Mouse (Mus musculus) v-Abl transformed pro-B cells (cell line): ENCODE results near the gene Mrpl17.
"Not testable (repeated sequence)": the region's sequence is repeated elsewhere in the genome, so short reads cannot be mapped to it uniquely, and the experiment has no call there.

Source experiments
- in situ Hi-C, 2 experiments: fragments of 400-800 bp; cut with MboI; formaldehyde crosslinking; loops; one replicate each; pipeline ENCODE4 v1.15.1; 2025; ENCODE audit not compliant: unreplicated experiment in 2 of 2

Mrpl17 gene

DNA sequence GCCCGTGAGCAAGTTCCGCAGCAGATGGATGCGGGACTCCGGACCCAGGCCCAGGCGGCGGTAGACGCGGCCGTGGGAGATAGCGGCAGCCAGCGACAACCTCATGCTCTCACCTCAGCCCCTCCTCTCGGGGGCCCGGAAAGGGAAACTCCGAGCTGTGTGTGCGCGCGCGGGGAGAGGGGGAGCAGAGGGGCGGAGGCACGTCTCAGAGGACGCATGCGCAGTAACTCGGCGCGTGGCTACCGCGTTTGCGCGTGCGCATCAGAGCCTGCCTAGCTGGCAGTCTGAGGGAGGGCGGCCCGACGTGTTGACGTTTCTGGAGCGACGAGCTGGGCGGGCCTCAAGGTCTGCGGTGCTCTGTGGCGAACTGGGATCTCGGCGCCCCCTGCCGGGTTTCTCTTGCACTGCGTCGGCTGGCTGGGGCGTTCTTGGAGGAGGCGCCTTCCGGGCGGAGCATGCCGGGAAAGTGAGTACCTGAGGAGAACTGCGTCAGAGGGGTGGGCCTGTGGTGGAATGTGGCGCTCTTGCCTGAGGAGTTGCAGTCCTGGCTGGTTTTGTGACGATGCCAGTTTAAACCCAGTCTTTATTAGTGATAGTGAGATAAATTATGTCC, at the start of gene Mrpl17:
Gene Mrpl17 (minus strand): TSS at position 223 of the 613 bp plus-strand sequence.
- in situ Hi-C loops = loop anchor here (5.0 to 25.0 kb wide), 5 partner anchors 84 to 406 kb away; partner anchors contain the start of genes Cnga4 (in 1 of the 2), Fam160a2 (in 1 of the 2), Smpd1 (in 1 of the 2) and Trim3 (in 1 of the 2)

DNA sequence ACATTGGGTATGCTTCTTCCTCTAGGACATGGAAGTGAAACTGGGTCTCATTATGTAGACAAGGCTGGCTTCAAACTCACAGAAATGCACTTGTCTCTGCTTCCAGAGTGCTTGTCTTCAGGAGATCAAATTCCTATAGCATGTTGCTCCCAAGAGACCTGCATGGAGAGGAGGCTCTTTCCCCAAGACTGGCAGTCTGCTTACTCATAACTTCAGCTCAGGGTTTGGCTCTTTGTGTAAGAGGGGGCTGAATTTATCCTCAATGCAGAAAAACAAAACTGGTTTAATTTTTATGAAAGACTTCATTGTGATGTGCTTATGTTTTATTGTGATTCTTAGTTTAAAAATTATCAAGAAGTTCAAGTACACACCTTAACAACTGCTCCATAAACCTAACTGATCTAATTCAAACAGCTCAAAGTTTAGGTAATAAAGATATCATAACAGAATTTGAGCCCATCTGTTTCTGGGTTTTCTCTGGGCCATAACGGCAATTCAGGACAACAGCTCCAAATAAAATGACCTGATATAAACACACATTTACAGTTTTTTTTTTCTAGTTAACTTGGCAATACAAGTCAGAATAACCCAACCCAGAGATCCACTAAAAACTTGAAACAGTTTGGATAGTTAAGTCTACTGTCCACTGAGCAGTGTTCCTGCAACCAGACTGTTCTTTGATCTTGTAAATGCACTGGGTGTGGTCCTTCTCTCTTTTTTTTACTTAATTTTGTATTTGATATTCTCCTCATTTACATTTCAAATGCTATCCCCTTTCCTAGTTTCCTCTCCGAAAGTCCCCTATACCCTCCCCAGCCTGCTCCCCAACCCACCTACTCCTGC, 45.0 kb upstream of the Mrpl17 start:
- in situ Hi-C loops = not testable (repeated sequence)

DNA sequence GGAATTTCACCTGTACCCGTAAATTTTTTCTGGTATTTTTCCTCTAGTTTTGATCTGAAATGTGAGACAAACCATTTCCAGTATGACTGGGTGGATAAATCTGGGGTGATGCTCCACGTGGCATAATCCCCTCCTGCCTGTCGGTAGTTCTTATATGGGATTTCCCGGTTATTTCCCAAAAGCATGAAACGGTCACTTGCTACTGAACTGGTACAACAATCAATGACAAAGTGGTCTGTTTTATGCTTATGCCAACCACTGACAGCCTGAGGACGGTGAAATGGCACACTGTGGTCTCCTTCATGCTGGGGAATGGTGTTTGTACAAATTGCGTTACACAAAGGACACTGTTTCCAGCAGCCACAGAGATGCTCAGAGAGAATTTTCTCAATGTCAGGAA, 13.4 kb upstream of the Mrpl17 start:
- in situ Hi-C loops = loop anchor here (5.0 to 25.0 kb wide), 2 partner anchors 287 to 1223 kb away; no protein-coding TSS in a partner anchor

DNA sequence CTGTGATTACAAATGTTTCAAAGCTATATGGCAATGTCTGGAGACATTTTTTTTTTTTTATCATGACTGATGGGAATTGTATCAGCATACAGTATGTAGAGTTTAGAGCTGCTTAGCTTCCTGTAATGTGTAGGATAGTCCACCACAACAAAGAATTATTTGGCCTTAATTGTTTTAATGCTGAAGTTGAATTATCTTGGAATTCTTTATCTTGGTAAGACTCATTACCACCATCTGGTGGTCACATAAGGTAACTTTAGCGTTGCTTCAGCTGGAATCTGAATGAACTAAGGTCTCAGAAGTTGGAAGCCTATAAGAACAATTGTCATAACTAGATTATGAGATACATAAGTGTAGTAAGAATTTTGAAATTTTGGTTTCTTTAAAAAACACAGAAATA, 7.6 kb upstream of the Mrpl17 start:
- in situ Hi-C loops = loop anchor here (5.0 to 25.0 kb wide), 4 partner anchors 184 to 1229 kb away; partner anchors contain the start of genes Cnga4 (in 1 of the 2), Fam160a2 (in 1 of the 2) and Trim3 (in 1 of the 2)

DNA sequence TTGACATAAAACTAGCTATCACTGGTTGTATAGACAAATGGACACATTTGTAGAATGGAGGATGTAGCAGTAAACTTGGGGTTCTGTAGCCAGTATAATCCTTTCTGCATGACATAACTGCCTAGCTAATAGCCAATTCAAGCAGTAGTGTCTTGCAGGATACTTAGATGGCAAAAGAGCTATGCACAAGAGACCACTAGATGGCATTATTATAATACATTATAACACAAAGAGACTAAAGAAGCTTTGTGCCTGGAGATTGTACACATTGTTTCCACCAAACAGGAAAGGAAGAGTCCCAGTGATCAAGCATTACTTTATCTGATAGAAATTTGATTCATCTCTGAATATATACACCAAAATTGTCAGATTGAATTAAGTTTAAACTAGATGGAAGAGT, 5.8 kb upstream of the Mrpl17 start:
- in situ Hi-C loops = loop anchor here (5.0 to 25.0 kb wide), 4 partner anchors 182 to 1231 kb away; partner anchors contain the start of genes Cnga4 (in 1 of the 2), Fam160a2 (in 1 of the 2) and Trim3 (in 1 of the 2)

DNA sequence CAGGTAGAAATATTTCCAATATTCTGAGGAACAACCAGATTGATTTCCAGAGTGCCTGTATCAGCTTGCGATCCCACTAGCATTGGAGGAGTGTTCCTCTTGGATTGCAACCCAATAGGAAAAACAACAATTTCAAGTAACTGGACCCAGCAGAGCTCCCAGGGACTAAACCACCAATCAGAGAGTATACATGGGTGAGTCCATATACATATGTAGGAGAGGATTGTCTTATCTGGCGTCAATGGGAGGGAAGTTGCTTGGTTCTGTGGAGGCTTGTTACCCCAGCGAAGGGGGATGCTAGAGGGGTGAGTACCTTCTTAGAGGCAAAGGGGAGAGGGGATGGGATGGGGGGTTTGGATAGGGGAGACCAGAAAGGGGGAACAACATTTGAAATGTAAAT, 2.4 kb upstream of the Mrpl17 start:
- in situ Hi-C loops = loop anchor here (5.0 to 25.0 kb wide), 5 partner anchors 86 to 409 kb away; partner anchors contain the start of genes Cnga4 (in 1 of the 2), Fam160a2 (in 1 of the 2), Smpd1 (in 1 of the 2) and Trim3 (in 1 of the 2)

DNA sequence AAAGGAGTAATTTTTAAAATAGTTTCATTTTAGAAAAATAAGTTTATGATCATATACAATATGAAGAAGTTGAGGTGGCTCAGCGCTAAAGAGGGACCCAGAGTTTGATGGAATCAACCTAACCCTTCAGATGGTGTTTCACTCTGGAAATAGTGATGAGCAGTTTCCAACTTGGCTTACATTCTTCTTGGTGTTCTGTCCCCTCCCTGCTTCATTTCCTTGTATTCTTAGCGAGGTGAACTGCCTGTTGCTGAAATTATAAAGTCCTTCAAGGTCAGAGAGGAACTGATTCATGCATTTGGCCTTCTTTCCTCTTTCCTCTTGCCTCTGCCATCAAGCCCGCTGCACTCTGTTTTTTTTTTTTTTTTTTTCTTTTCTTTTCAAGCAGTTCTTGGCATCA, 1.7 kb upstream of the Mrpl17 start:
- in situ Hi-C loops = loop anchor here (5.0 to 25.0 kb wide), 5 partner anchors 85 to 408 kb away; partner anchors contain the start of genes Cnga4 (in 1 of the 2), Fam160a2 (in 1 of the 2), Smpd1 (in 1 of the 2) and Trim3 (in 1 of the 2)

DNA sequence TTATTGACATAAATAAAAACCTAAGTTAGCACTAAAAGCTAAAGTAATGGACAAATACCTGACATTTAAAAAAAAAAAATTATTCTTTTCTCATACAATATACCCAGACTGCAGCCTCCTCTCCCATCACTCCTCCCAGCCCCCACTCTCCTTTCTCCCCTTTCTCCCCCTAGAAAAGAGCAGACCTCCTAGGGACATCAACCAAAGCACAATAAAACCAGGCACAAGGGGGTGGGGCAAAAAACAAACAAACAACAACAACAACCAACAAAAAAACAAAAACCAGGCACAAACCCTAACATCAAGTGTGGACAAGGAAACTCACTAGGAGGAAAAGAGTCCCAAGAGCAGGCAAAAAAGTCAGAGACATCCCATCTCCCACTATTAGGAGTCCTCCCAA, 617 bp upstream of the Mrpl17 start:
- in situ Hi-C loops = loop anchor here (5.0 to 25.0 kb wide), 5 partner anchors 84 to 407 kb away; partner anchors contain the start of genes Cnga4 (in 1 of the 2), Fam160a2 (in 1 of the 2), Smpd1 (in 1 of the 2) and Trim3 (in 1 of the 2)

DNA sequence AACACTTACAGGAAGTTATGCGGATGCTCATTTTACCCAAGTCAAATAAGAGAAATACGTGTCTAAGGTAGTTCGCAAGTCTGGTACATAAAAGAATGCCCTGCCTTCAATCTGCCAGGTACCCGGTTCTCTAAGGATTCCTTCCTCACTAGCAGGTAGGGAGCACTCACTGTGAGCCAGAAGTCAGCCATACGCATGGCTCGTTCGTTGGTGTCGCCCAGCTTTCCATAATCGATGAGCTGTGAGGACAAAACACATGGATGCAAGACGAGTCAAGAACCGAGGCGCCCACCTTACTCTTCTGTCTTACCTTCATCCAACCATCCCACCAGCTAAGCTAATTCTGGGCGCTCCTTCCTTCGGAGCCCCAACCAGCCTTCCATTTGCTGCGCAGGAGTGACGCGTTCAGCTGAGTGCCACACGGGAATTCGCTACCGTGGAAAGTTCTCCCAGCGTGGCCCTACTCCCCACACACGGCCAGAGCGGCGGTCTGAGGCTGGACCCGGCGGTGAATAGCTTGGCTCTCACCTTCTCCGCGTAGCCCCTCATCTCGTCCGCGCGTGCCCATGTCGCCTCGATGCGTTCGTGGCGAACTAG, 521 bp downstream of the Mrpl17 start:
- in situ Hi-C loops = loop anchor here (5.0 to 25.0 kb wide), 5 partner anchors 83 to 406 kb away; partner anchors contain the start of genes Cnga4 (in 1 of the 2), Fam160a2 (in 1 of the 2), Smpd1 (in 1 of the 2) and Trim3 (in 1 of the 2)

DNA sequence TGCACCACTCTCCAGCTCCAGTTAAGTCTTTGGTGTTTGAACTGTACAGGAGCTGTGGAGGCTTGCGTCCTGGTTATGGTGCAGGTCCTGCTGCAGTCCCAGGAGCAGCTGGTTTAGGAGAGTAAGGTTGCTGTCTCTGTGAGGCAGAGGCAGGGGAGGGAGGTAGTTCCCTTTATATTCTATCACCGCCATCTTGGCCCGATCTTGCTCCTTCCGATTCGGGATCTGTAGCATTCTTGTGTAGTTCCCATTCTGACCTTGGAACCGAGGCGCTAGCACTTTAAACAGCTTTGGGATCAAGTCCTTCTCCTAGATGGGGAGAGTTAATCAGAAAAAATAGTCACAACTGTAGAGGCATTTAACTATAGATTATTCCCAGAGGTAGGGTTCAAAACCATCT, 1.1 kb downstream of the Mrpl17 start:
- in situ Hi-C loops = loop anchor here (5.0 to 25.0 kb wide), 6 partner anchors 83 to 405 kb away; partner anchors contain the start of genes Arfip2 (in 1 of the 2), Cnga4 (in 1 of the 2), Fam160a2 (in 1 of the 2) and Gm45799 (in 1 of the 2)

DNA sequence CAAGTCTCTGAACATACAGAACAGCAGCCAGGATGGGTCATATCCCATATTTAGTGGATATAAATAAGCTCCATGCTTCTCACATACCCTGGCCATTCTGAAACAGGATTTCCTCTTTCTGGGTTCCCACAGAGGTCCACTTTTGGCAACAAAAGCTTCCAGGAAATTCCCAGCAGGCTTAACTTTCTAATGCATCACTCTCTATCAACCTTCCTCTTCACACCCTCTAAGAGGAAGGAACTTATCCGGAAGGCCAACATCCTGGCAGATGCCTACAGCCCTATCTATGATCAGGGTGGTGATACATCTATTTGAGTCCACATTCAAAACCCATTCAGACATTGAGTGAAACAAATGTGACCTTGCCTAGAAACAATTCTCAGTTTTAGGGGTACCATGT, 2.5 kb downstream of the Mrpl17 start:
- in situ Hi-C loops = loop anchor here in 1 of 2 experiments (5.0 to 25.0 kb wide), 2 partner anchors 166 to 271 kb away; partner anchors contain the start of genes Arfip2, Gm45799 and Timm10b

DNA sequence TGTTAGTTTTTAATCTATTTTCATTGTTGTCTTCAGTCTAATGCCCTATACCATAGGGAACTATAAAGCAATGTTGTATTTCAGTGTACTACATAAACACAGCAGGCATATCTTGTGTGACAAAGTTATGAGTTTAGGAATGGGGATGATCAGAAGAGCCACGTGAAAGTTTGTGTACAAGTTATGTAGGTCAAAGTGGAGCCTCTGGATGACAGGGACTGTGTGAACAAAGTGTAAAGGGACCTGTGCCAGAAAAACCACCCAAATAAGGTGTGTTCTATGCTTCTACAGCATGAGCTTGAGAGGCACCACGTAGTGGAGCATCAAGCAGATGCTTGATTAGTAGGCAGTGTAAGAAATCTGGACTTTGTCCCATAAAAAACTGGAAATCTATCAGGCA, 4.2 kb downstream of the Mrpl17 start:
- in situ Hi-C loops = loop anchor here in 1 of 2 experiments (5.0 to 25.0 kb wide), 2 partner anchors 164 to 269 kb away; partner anchors contain the start of genes Arfip2, Gm45799 and Timm10b

DNA sequence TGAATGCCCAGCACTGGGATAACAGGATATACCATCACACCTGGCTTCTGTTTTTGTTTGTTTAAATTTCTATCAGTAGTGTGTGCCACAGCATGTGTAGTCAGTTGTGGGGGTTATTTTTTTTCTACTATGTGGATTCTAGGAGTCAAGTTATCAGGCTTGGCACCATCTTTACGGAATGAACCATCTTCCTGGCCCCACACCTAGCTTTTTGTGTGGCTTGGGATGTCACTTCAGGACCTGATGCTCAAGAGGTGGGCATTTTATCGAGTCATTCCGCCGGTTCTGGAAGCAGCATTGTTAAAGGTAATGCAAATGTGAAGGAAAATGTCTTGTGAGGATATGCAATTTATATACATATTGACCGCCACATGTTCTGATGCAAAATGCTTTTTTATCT, 4.8 kb downstream of the Mrpl17 start:
- in situ Hi-C loops = loop anchor here in 1 of 2 experiments (5.0 to 25.0 kb wide), 2 partner anchors 164 to 269 kb away; partner anchors contain the start of genes Arfip2, Gm45799 and Timm10b

DNA sequence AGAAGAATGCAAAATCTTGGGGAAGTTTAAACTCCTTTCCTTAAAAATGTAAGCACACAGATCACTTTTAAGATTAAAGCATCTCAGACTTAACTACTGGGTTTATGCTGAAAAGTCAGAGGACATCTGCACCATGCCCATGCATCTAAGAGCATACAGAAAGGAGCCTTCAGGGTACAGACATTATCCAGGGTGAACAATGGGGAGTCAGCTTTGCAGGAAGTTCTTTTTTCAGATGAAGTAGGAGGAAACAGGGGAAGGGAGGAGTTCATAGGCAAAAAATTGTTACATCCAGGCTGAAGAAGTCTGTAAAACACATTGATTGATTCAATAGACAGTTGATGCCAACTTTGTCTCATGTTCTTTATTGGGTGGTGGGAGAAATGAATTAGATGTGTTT, 7.5 kb downstream of the Mrpl17 start:
- in situ Hi-C loops = loop anchor here in 1 of 2 experiments (25.0 kb wide), 1 partner anchor 266 kb away; no protein-coding TSS in a partner anchor

DNA sequence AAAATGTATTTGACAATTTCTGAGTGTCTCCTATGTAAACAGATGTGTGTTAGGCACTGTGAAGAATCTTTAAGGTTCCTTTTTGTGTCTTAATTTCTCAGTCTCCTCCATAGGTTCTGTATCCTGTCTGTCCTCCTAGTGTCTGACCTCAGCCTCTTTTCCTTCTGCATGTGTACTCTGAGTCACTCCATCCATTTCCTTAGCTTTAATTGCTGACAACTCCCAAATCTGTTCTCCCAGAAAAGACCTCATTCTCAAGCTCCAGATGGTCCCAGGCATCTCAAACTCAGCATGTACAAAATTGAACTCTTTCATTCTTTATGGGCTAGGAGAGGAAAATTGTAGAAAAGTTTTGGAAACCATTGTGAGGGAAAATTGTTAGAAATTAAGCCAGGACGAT, 8.1 kb downstream of the Mrpl17 start:
- in situ Hi-C loops = loop anchor here in 1 of 2 experiments (25.0 kb wide), 1 partner anchor 265 kb away; no protein-coding TSS in a partner anchor

DNA sequence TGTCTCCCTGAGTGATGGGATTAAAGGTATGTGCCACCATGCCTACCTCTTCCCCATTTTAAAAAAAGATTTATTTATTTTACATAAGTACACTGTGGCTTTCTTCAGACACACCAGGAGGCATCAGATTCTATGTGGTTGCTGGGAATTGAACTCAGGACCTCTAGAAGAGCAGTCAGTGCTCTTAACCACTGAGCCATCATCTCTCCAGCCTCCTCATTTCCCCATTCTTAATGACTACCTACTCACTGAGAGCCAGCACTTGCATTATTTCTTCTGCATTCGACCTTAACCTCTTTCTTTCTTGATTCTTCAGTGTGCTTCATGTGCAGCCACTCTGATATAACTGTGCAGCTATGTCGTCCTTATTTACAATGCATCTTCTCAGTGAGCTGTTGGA, 8.6 kb downstream of the Mrpl17 start:
- in situ Hi-C loops = loop anchor here in 1 of 2 experiments (25.0 kb wide), 1 partner anchor 265 kb away; no protein-coding TSS in a partner anchor

DNA sequence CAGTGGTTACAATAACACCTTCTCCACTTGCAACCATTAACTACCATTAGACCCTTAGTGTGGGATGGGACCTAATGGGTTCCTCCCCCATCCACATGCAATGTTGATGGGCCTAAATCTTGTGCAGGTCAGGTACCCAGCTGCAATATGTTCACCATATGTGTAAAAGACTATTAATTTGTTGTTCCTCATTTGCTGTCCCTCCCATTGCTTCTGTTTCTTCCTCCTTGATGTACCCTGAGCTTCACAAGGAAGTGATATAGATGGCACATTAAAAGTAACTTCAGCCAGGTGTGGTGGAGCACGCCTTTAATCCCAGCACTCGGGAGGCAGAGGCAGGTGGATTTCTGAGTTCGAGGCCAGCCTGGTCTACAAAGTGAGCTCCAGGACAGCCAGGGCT, 13.9 kb downstream of the Mrpl17 start:
- in situ Hi-C loops = no loop called here

DNA sequence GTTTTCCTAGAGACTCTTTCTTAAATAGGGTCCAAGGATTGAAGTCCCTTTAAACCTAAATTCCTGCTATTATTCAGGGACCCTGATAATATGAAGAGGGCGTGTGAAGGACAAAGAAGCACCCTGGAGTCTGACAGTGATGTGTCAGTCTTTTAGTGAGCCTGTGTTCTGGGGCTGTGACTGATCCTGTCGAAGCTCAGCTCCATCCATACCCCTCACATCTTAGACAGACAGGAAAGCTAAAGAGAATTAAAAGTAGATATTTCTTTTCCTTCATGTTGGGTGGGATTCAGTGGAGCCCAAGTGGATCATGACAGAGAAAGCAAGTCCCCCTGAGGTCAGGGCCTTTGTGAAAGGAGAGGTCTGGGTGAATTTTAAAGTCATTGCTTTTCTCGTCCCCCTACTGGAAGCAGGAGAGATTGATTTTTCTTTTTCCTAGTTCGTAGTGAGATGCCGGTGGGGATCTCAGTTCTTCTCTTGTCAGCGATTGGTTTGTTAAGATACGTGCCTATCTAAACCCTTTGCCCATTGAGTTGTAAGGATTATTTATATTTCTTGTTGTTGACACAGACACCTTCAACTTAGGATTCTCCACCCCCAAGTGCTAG, 15.0 kb downstream of the Mrpl17 start:
- in situ Hi-C loops = no loop called here

DNA sequence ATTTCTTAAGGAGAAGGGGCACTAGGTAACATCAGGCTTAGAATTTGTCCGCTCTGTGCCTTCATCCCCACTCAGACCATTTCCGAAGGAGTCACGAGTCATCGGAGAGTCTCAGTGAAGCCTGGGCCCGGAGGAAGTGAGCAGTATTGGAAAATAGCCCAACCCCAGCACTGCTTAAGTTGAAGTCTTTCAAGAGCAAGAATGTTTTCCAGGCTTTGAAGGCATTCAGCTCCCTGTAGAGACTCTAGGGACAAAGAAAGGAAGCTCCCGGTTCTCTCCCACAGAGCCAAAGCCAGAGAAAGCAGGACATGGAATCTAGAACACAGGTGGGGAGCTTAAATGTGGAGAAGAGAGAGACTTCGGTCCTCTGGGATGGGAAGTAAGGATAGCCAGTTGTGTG, 17.2 kb downstream of the Mrpl17 start:
- in situ Hi-C loops = no loop called here
